Mouse (Mus musculus): ENCODE measurements at regions not wholly inside any gene's neighbourhood (a gene's known extent, or its start where the extent isn't known, plus 50 kb on each side); places are given as distances from the start of the nearest gene placed in this dataset.

- no peak for DNase-seq (ENCODE audit: extremely low read depth, low read depth)
Observed at GRCm38 (mm10) chr4:142321209-142321863, 82.1 kb upstream of the Kazn start.

DNA sequence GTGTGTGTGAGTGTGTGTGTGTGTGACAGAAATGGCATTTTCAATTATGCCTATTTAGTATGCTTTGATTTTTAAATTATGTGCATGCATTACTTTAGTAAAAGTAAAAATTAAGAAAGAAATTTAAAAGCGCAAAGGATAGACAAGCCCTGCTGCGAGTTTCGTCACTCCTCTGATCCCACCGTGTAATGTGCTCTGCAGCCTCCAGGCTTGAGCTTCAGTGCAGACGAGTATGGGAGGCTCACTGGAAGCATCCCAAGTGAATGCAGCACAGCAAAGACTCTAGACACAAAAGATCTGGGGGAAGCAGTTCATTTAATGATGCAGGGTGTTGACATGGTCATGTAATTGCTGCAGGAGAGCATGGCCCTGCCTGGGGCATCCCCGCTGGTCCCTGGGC is 71.1 kb upstream of the Kazn start:
- no peak for DNase-seq (ENCODE audit: extremely low read depth, low read depth)

DNA sequence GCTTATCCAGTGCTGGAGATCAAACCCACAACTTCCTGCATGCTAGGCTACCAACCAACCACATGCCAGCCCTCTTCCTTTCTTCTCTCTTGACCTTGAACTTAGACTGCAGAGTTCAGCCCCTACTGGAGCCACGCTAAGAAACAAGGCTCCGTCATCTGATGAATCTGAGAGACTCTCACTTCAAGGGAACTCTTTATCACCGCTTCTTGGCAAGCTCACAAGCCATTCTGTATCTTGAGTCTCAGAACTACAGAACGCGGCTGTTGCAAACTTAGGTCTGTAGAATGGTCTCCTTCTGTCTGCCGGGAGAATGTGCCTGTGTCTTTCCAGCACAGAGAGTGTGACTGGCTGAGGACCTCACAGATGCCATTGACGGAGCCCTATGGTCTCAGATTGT is 69.1 kb upstream of the Kazn start:
- DNase-seq (ENCODE audit: extremely low read depth, low read depth): no peak

DNA sequence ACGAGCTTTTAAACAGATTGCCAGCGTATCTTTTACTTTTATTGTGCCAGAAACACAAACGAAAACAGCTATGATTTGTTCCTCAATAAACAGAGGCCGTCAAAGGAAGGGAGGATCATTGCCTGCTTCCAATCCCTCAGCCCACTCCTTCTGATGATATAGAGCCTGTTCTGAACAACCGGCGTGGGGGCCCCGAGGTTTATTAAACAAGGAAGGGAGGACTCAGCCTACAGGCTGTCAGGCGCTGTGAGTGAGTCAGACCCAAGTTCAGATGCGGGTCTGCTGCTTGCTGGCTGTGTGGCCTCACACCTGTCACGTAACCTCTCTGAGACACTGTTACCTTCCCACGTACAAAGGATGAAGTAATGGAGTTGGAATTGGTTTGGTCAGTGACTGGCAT is 68.1 kb upstream of the Kazn start:
- no peak for DNase-seq (ENCODE audit: extremely low read depth, low read depth)

- no peak for DNase-seq (ENCODE audit: extremely low read depth, low read depth)
Observed at GRCm38 (mm10) chr4:142306076-142306475, 66.9 kb upstream of the Kazn start.

- no peak for DNase-seq (ENCODE audit: extremely low read depth, low read depth)
Observed at GRCm38 (mm10) chr4:142303374-142304020, 64.3 kb upstream of the Kazn start.

DNA sequence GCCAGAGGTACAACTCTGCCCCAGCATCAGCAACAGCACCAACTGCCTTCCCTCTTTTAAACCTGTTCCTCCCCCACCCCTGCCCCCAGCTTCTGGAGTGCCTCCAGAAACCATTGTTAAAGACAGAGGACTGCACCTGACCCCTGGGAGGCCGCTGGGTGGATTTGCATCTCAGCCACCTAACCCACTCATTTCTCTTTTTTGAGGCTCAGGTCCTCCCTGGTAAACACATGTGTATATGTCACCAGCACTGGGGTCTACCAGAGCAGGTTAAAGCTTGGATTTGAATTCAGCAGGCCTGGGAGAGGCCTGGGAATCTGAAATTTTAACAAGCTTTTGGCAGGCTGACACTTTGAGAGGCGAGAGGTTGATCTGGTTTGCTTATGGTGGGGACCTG is 63.5 kb upstream of the Kazn start:
- DNase-seq (ENCODE audit: extremely low read depth, low read depth): no peak

GRCm38 (mm10) chr4:142302041-142302723 is 63.0 kb upstream of the Kazn start:
- no peak for DNase-seq (ENCODE audit: extremely low read depth, low read depth)

DNA sequence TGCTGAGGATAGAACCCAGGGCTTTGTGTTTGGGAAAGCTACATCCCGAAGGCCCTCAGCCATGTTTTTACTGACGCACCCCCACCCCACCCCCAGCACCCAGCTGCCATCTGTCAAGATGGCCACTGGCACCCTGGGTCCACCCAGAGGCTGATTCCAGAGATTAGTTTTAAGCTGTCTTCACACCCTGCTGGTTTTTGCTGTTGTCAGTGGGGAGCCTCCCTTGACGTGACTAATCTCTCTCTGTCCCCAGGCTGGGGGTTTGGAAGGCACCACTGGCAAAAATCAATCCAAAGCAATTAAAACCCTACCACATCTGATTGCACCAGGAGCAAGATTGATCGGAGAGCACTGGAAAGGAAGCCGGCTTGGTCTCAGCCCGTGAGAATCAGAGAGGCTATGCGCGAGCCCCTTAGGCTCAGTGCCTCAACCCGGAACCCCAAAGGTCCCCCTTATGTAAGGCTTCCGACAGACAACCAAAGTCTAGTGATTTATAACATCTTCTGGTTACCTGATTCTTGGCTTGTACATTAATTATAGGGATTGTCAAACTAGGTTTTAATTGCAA is 59.7 kb upstream of the Kazn start:
- no peak for DNase-seq (ENCODE audit: extremely low read depth, low read depth)

- DNase-seq (ENCODE audit: extremely low read depth, low read depth): no peak
Observed at GRCm38 (mm10) chr4:142292760-142293159, 53.6 kb upstream of the Kazn start.

- DNase-seq (ENCODE audit: extremely low read depth, low read depth): no peak
Observed at GRCm38 (mm10) chr4:142292334-142292733, 53.1 kb upstream of the Kazn start.

DNA sequence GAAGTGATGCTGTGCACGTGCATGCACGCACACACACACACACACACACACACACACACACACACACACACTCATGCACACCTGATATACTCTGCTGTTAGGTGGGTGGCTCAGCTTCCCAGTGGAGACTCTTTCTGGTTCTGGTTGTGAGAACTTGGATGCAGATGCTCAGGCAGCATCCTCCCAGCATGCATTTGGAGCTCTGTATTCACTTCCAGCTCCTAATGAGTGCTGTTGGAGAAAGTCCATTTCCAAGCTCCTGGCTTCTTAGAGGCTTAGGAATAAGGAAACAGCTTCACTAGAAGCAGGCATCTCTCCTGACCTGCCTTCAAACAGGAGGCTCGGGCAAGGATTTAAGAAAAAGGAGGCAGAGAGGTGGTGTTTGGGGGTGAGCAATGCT is 52.2 kb upstream of the Kazn start:
- no peak for DNase-seq (ENCODE audit: extremely low read depth, low read depth)

Measured in MEL-GATA-1-ER (cell line).